Mouse (Mus musculus): ENCODE data around the gene Spen. TPM values are rescaled to one million over a fixed set of nuclear protein-coding genes. Genes with fewer than 3 reads are reported as not detected.
"Not testable (repeated sequence)": the region's sequence is repeated elsewhere in the genome, so short reads cannot be mapped to it uniquely, and the experiment has no call there.

Spen gene
- polyA plus RNA-seq, 1 experiment from 2014 or later = 19.1 TPM

DNA sequence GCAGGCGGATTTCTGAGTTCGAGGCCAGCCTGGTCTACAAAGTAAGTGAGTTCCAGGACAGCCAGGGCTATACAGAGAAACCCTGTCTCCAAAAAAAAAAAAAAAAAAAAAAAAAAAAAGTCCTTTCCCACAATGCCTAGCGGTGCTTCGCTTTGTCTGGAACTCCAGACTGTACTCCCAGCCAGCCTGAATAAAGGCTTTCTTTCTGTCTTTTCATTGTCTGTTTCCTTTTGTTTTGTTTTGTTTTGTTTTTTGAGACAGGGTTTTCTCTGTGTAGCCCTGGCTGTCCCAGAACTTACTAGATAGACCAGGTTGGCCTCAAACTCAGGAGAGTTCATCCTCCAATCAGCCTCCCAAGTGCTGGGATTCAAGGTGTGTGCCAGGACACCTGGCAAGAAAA, 25.8 kb upstream of the Spen start:
- Histone ChIP-seq H3K4me3 (replicated peaks; ENCODE audit: low read length) (no peak overlapping the region), H3K27me3 (replicated peaks; ENCODE audit: control insufficient read depth, insufficient read depth, low read length) (no peaks in the 10 kb centered on the region), H3K27ac (ENCODE audit: low read length) (no peak overlapping the region), H3K9me3 (ENCODE audit: control insufficient read depth, low read length) (no peaks in the 10 kb centered on the region), H3K4me2 (ENCODE audit: low read length) (no peak overlapping the region), H3K9ac (replicated peaks; ENCODE audit: low read depth, low read length) (no peak overlapping the region), H3K4me1 (replicated peaks; ENCODE audit: control insufficient read depth, insufficient read depth, low read length) (no peaks in the 10 kb centered on the region; the same call in 1 of the 2 replicates), H3K36me3 (ENCODE audit: control insufficient read depth, insufficient read depth) (no peaks in the 10 kb centered on the region)
- ATAC-seq = no peak
- WGBS = 93% methylated on average over 4 of the region's 4 CpGs

DNA sequence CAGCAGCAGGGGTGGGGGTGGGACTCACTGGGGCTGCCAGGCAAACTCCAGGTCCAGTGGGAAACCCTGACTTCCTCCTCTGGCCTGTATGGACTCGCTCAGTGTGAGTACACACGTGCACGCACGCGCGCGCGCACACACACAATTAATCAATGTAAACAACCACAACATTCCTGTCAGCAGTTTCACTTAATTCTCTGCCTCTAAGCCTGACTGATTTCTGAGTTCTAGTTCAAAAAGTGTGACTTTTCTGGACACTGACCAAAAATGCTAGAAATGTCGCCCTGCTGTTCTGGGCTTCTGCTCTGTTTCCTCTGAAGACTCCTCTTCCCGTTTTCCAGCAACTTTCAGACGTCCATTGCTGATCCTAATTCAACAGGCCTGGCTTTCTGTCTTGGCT, 23.9 kb upstream of the Spen start:
- no peaks in the 10 kb centered on the region for H3K36me3 ChIP-seq (ENCODE audit: control insufficient read depth, insufficient read depth)

DNA sequence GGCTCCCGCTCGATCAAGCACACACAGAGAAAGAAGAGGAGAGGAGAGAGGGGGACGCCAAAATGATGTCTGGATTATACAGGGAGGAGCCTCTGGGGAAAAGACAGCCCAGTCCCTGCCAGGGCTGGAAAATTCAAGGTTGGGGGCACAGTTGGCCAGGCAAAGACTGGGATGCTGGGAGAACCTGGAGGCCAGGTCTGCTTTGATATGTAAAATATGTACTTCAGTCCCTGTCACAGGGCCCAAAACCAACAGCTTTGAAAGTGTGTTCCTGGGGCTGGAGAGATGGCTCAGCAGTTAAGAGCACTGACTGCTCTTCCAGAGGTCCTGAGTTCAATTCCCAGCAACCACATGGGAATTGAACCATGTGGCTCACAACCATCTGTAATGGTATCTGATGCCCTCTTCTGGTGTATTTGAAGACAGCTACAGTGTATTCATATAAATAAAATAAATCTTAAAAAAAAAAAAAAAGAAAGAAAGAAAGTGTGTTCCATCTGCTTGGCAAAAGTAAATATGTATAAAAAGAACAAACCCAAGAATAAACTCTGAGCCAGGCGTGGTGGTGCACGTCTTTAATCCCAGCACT, 23.0 kb upstream of the Spen start:
- H3K36me3 ChIP-seq (ENCODE audit: control insufficient read depth, insufficient read depth); H3K9me3 ChIP-seq (ENCODE audit: control insufficient read depth, low read length); H3K4me3 ChIP-seq (replicated peaks; ENCODE audit: low read length); ATAC-seq; H3K4me1 ChIP-seq (replicated peaks; ENCODE audit: control insufficient read depth, insufficient read depth, low read length); H3K9ac ChIP-seq (replicated peaks; ENCODE audit: low read depth, low read length); H3K27ac ChIP-seq (ENCODE audit: low read length); H3K27me3 ChIP-seq (replicated peaks; ENCODE audit: control insufficient read depth, insufficient read depth, low read length); H3K4me2 ChIP-seq (ENCODE audit: low read length): not testable (repeated sequence)
- WGBS = 80% methylated on average over 5 of the region's 5 CpGs

More for the DNA sequence above, 23.9 kb upstream of the Spen start:
- Histone ChIP-seq H3K4me3 (replicated peaks; ENCODE audit: low read length) (no peak overlapping the region), H3K27me3 (replicated peaks; ENCODE audit: control insufficient read depth, insufficient read depth, low read length) (no peaks in the 10 kb centered on the region), H3K9ac (replicated peaks; ENCODE audit: low read depth, low read length) (no peak overlapping the region), H3K27ac (ENCODE audit: low read length) (no peak overlapping the region), H3K4me2 (ENCODE audit: low read length) (no peak overlapping the region), H3K4me1 (replicated peaks; ENCODE audit: control insufficient read depth, insufficient read depth, low read length) (peaks cover 2% of the 10 kb centered on the region; the same call in 1 of the 2 replicates), H3K9me3 (ENCODE audit: control insufficient read depth, low read length) (no peaks in the 10 kb centered on the region)
- 80% methylated on average over 11 of the region's 11 CpGs for WGBS
- ATAC-seq = no peak

DNA sequence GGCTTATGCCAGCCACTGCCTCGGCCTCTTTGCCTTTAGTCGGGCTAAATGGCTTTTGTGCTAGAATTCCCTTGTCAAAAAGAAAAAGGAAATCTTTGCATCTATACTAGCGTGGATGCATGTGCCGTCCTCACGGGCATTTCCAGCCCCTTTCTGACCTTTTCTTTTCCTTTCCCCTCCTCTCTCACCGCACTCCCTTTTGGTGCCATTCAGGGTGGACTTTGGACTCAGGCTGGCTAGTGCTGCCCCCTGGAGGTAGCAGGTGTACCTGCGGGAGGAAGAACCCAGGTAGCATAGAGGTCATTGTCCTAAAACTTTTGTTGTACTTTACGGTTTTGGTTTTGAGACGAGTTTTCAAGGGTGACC, 21.5 kb upstream of the Spen start:
- Histone ChIP-seq H3K9me3 (ENCODE audit: control insufficient read depth, low read length) (no peaks in the 10 kb centered on the region), H3K27me3 (replicated peaks; ENCODE audit: control insufficient read depth, insufficient read depth, low read length) (no peaks in the 10 kb centered on the region), H3K27ac (ENCODE audit: low read length) (peak overlapping the region; percentile 82), H3K9ac (replicated peaks; ENCODE audit: low read depth, low read length) (peak overlapping the region; percentile 62), H3K36me3 (ENCODE audit: control insufficient read depth, insufficient read depth) (no peaks in the 10 kb centered on the region), H3K4me2 (ENCODE audit: low read length) (peak overlapping the region; percentile 78), H3K4me3 (replicated peaks; ENCODE audit: low read length) (peak overlapping the region; percentile 46), H3K4me1 (replicated peaks; ENCODE audit: control insufficient read depth, insufficient read depth, low read length) (peaks cover 2% of the 10 kb centered on the region; the same call in 1 of the 2 replicates)
- peak; percentile 60 for ATAC-seq
- WGBS = under 1% methylated on average over 9 of the region's 9 CpGs

DNA sequence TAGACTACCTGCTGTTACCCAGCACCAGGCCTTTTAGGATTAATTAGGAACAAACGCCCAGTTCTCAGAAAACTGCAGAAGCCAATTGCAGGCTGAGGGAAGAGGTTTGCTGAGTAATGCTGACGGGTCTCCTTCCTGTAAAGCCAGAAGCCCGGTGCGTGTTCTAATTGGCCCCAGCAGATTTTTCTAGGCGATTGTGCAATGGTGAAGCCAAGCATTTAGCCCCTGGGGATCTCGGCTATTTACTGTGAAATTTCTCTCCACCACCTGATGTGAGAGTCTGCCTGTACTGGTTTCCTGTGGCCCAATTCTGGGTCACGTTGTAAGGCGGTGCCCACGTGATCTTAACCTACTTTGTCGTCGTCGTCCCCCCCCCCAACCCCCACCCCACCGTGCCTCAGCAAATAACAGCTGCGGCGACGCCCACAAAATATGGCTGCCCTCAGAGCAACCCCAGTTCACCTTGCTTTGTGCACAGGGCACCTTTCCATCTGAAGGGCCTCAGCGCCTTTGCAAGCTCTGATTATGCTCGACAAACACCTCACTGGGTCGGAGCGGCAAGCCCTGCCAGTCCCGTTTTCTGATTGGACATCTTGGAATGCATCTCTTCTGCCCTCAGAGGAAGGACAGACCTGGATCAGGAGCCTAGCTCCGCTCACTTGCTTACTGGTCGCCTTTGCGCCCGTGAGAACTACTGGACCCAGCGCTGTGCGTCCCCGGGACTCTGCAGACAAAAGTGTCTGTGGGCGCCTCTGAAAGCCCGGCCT, 20.9 kb upstream of the Spen start:
- Histone ChIP-seq H3K4me2 (ENCODE audit: low read length) (peak overlapping the region; percentile 78), H3K4me1 (replicated peaks; ENCODE audit: control insufficient read depth, insufficient read depth, low read length) (peaks cover 2% of the 10 kb centered on the region; the same call in 1 of the 2 replicates), H3K27me3 (replicated peaks; ENCODE audit: control insufficient read depth, insufficient read depth, low read length) (no peaks in the 10 kb centered on the region), H3K27ac (ENCODE audit: low read length) (peak overlapping the region; percentile 82), H3K36me3 (ENCODE audit: control insufficient read depth, insufficient read depth) (no peaks in the 10 kb centered on the region), H3K4me3 (replicated peaks; ENCODE audit: low read length) (peak overlapping the region; percentile 46), H3K9ac (replicated peaks; ENCODE audit: low read depth, low read length) (peak overlapping the region; percentile 62), H3K9me3 (ENCODE audit: control insufficient read depth, low read length) (no peaks in the 10 kb centered on the region)
- peak; percentile 62 for ATAC-seq
- under 1% methylated on average over 30 of the region's 30 CpGs for WGBS

DNA sequence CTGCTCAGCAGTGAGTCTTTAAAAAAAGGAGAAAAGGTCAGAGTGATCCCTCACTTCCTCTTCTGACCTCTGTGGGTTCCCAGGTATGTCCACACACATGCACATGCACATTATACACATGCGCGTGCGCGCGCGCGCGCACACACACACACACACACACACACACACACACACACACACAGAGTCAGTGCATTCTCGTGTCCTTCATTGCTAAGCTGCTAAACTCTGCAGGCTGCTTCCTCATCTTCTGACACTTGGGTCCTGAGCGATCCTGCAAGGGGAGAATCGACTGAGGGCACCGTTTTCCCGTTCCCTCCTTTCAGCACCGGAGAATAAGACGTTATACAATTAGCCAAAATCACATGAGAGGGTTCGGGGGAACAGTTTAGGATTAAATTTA, 20.3 kb upstream of the Spen start:
- peak; percentile 5; the same call in 1 of the 2 replicates for ATAC-seq
- H3K27me3 ChIP-seq (replicated peaks; ENCODE audit: control insufficient read depth, insufficient read depth, low read length) = no peaks in the 10 kb centered on the region
- peak overlapping the region; percentile 46 for H3K4me3 ChIP-seq (replicated peaks; ENCODE audit: low read length)
- 8% methylated on average over 16 of the region's 16 CpGs for WGBS
- no peak overlapping the region for H3K9ac ChIP-seq (replicated peaks; ENCODE audit: low read depth, low read length)
- peaks cover 2% of the 10 kb centered on the region; the same call in 1 of the 2 replicates for H3K4me1 ChIP-seq (replicated peaks; ENCODE audit: control insufficient read depth, insufficient read depth, low read length)
- H3K9me3 ChIP-seq (ENCODE audit: control insufficient read depth, low read length) = no peaks in the 10 kb centered on the region
- H3K27ac ChIP-seq (ENCODE audit: low read length) = peak overlapping the region; percentile 82; the same call in 1 of the 2 replicates
- H3K36me3 ChIP-seq (ENCODE audit: control insufficient read depth, insufficient read depth) = no peaks in the 10 kb centered on the region
- H3K4me2 ChIP-seq (ENCODE audit: low read length) = peak overlapping the region; percentile 78

DNA sequence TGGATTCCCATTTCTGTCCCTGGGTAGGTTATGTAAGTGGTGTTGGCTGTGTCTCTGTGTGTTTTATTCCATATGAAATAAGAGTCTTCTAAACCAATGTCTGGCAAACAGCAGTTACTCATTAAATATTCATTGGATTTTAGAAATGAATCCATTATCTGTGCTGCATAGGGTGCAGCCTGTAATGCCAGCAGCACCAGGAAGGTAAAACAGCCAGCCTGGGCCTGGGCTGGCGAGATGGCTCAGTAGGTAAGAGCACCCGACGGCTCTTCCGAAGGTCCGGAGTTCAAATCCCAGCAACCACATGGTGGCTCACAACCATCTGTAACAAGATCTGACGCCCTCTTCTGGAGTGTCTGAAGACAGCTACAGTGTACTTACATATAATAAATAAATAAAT, 17.8 kb upstream of the Spen start:
- H3K4me2 ChIP-seq (ENCODE audit: low read length); H3K36me3 ChIP-seq (ENCODE audit: control insufficient read depth, insufficient read depth); H3K27me3 ChIP-seq (replicated peaks; ENCODE audit: control insufficient read depth, insufficient read depth, low read length); H3K27ac ChIP-seq (ENCODE audit: low read length); H3K4me3 ChIP-seq (replicated peaks; ENCODE audit: low read length); H3K9me3 ChIP-seq (ENCODE audit: control insufficient read depth, low read length); H3K9ac ChIP-seq (replicated peaks; ENCODE audit: low read depth, low read length); ATAC-seq; H3K4me1 ChIP-seq (replicated peaks; ENCODE audit: control insufficient read depth, insufficient read depth, low read length): not testable (repeated sequence)
- WGBS = 86% methylated on average over 5 of the region's 6 CpGs

DNA sequence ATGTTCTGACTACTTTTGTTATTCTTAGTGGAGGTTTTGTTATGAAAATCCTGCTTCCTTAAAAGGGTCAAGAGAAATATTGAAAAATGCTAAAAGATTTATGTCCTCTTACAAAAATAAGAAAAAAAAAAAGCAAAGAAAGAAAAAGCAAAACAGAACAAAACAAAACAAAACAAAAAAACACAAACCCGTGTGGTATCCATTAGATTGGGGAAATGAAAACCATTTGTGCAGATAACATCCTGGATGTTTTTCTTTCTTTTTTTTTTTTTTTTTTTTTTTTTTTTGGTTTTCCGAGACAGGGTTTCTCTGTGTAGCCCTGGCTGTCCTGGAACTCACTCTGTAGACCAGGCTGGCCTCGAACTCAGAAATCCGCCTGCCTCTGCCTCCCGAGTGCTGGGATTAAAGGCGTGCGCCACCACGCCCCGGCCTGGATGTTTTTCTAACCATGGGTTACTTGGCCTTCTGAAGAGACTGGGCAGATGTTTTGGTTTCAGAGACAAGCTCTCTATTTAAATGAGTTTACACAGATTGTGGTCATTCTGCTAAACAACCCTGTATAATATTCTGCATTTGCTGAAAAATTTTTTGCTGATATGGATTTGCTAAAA, 16.0 kb upstream of the Spen start:
- not testable (repeated sequence) for H3K27ac ChIP-seq (ENCODE audit: low read length); ATAC-seq; H3K27me3 ChIP-seq (replicated peaks; ENCODE audit: control insufficient read depth, insufficient read depth, low read length); H3K36me3 ChIP-seq (ENCODE audit: control insufficient read depth, insufficient read depth); H3K9ac ChIP-seq (replicated peaks; ENCODE audit: low read depth, low read length); H3K4me3 ChIP-seq (replicated peaks; ENCODE audit: low read length); H3K4me1 ChIP-seq (replicated peaks; ENCODE audit: control insufficient read depth, insufficient read depth, low read length); H3K9me3 ChIP-seq (ENCODE audit: control insufficient read depth, low read length); H3K4me2 ChIP-seq (ENCODE audit: low read length)
- WGBS = 95% methylated on average over 8 of the region's 9 CpGs

DNA sequence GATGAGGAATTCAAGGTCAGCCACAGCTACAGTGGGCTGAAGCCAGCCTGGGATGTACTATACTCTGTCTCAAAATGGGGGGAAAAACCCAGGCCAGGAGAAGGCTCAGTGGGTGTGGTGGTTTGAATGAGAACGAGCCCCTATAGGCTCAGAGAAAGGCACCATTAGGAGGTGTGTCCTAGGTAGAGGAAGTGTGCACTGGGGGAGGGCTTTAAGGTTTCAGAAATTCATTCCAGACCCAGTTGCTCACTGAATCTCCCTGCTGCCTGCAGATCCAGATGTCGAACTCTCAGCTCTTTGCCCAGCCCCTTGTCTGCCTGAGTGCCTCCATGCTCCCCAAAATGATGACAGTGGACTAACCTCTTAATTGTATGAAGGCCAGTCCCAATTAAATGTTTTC, 14.1 kb upstream of the Spen start:
- peaks cover 6% of the 10 kb centered on the region; the same call in 1 of the 2 replicates for H3K4me1 ChIP-seq (replicated peaks; ENCODE audit: control insufficient read depth, insufficient read depth, low read length)
- no peaks in the 10 kb centered on the region for H3K36me3 ChIP-seq (ENCODE audit: control insufficient read depth, insufficient read depth)
- no peak overlapping the region for H3K4me3 ChIP-seq (replicated peaks; ENCODE audit: low read length)
- ATAC-seq = no peak
- no peaks in the 10 kb centered on the region for H3K27me3 ChIP-seq (replicated peaks; ENCODE audit: control insufficient read depth, insufficient read depth, low read length)
- H3K9ac ChIP-seq (replicated peaks; ENCODE audit: low read depth, low read length) = no peak overlapping the region
- no peak overlapping the region for H3K27ac ChIP-seq (ENCODE audit: low read length)
- H3K9me3 ChIP-seq (ENCODE audit: control insufficient read depth, low read length) = no peaks in the 10 kb centered on the region
- WGBS = 43% methylated on average over 2 of the region's 2 CpGs
- H3K4me2 ChIP-seq (ENCODE audit: low read length) = no peak overlapping the region

Data from forebrain, embryonic 16.5 days (tissue).